Mouse (Mus musculus) G1E (cell line): ENCODE results near the gene Lrrc8d.

Source experiments
- CTCF ChIP-seq: IDR thresholded peaks from 2 replicates; pipeline ENCODE4 v1.5.1; 2012; ENCODE audit warnings: low read depth, low read length, inconsistent platforms, mixed read lengths
- GATA1 ChIP-seq: IDR thresholded peaks from 2 replicates; pipeline ENCODE4 v1.6.1; 2012; ENCODE audit warnings: borderline replicate concordance, low read length, inconsistent platforms, mixed read lengths
- GATA2 ChIP-seq: IDR thresholded peaks from 2 replicates; pipeline ENCODE4 v1.6.1; 2012; ENCODE audit warnings: low read depth, low read length, inconsistent platforms, borderline replicate concordance

DNA sequence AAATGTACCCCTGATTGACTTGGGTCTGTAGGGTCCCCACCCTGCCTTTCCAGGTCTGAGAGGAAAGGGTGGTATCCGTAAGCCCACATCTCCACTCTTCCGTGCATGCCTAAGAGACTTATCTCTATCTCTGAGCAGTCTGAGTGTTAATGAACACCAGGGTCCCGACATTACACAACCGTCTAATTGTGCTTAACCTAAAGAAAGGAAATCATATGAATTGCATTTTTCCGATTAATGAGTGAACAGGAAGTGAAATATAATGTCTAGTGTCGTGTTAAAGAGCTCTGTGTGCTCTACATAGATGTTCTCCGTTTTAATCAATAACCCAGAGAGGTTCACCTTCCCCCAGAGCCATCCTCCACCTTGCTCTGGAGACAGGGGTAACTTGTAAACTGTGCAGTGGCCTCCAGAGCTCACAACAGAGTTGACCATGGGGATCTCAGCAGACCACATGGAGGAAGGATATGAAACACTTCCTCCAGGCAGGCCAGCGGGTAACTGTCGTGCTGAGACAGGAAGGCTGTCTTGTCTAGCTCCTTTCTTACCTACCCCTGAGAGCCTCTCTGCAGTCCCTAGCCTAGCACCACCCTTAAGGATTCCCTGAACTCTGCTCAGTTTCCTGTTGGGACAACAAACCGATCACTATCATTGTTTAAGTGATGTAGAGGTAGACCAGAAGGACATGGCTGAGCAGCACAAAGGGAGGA, 144.4 kb downstream of the Lrrc8d start:
- no peak for TF ChIP-seq GATA1
- no peak for TF ChIP-seq CTCF
- TF ChIP-seq GATA2, result no peak
